Mouse (Mus musculus): ENCODE measurements around the gene Adra2b.

The Adra2b gene

GRCm38 (mm10) chr2:127338833-127339232 lies 24.2 kb upstream of the Adra2b start:
- DNase-seq (ENCODE audit: low spot score), result no peak

- DNase-seq (ENCODE audit: low spot score), result no peak
Measured at GRCm38 (mm10) chr2:127339262-127339661, 23.7 kb upstream of the Adra2b start.

DNA sequence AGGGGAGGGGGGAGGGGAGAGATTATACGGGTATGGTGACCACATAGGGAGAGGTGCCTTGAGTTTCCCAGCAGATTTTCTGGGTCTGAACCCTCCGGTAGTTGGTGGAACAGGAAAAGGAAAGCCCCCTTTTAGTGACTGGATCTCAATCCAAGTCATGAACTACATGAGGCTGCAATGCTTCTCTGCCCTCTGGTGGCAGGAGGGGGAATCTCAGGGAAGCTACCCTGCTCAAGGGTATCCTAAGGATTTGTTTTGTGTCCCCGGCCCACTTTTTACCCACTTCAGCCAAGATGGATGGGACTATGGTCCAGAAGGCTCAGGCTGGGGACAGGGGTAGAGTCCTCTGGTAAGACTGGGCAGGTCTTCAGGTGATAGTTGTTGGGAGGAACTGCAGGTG lies 21.8 kb upstream of the Adra2b start:
- DNase-seq (ENCODE audit: low spot score), result peak; percentile 43

GRCm38 (mm10) chr2:127346334-127346733 lies 16.7 kb upstream of the Adra2b start:
- DNase-seq (ENCODE audit: low spot score), result no peak

- DNase-seq (ENCODE audit: low spot score), result no peak
Measured at GRCm38 (mm10) chr2:127347147-127347985, 15.6 kb upstream of the Adra2b start.

GRCm38 (mm10) chr2:127353881-127354280 lies 9.1 kb upstream of the Adra2b start:
- no peak for DNase-seq (ENCODE audit: low spot score)

DNA sequence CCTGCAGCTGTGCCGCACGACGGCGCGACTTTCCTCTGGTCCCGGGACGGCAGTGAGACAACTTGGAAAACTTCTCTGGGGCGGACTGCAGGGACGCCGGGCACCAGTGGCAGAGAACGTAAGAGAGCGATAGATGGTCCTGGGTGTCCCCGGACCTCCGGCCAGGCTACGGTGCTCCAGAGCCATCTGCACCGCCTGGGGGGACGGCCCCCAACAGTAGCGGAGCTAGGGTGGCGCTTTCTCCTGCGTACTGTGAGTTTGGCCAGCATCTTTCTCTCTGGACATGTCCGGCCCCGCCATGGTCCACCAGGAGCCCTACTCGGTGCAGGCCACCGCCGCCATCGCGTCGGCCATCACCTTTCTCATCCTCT lies 259 bp downstream of the Adra2b start:
- no peak for DNase-seq (ENCODE audit: low spot score)

DNA sequence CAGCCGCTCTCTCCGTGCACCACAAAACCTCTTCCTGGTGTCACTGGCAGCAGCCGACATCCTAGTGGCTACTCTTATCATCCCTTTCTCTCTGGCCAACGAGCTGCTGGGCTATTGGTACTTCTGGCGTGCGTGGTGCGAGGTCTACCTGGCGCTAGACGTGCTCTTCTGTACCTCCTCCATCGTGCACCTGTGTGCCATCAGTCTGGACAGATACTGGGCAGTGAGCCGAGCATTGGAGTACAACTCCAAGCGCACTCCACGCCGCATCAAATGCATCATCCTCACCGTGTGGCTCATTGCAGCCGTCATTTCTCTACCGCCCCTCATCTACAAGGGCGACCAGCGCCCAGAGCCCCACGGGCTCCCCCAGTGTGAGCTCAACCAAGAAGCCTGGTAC lies 688 bp downstream of the Adra2b start:
- DNase-seq (ENCODE audit: low spot score), result no peak

- DNase-seq (ENCODE audit: low spot score), result no peak
Measured at GRCm38 (mm10) chr2:127364452-127364851, 1.4 kb downstream of the Adra2b start.

- no peak for DNase-seq (ENCODE audit: low spot score)
Measured at GRCm38 (mm10) chr2:127367126-127367820, 4.3 kb downstream of the Adra2b start.

DNA sequence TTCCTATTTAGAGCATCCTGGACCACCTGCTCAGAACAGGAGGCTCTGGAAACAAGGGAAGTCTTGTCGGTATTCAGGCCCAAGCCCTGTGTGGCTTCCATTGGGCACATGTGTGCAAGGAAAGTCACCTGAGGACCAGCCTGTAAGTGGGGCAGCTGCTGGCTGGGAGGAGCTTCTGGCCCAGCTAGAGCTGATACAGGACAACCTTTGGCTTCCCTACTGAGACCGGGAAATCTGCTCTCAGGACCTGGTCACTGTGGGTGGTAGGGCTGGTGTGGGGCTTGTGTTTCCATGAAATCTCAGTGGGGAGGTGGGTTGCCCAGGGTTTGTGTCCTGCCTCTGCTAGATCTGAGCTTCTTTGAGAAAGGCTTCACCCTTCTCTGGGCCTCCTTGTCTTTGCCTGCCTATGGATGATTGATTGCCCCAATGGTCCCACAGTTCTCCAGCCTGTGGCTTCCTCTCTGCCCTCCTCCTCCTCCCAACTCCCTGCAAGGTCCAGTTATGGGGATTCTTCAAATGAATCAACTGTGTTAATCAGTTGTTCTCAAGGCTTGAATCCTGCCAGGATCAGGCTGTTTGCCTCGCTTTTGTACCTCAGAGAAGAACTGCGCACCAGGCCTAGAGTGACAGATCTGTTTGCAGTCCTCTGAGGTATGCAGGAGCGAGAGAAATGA lies 6.8 kb downstream of the Adra2b start:
- DNase-seq (ENCODE audit: low spot score), result no peak

GRCm38 (mm10) chr2:127370561-127371483 lies 7.8 kb downstream of the Adra2b start:
- peak; percentile 83 for DNase-seq (ENCODE audit: low spot score)

GRCm38 (mm10) chr2:127371484-127371861 lies 8.5 kb downstream of the Adra2b start:
- DNase-seq (ENCODE audit: low spot score), result no peak

DNA sequence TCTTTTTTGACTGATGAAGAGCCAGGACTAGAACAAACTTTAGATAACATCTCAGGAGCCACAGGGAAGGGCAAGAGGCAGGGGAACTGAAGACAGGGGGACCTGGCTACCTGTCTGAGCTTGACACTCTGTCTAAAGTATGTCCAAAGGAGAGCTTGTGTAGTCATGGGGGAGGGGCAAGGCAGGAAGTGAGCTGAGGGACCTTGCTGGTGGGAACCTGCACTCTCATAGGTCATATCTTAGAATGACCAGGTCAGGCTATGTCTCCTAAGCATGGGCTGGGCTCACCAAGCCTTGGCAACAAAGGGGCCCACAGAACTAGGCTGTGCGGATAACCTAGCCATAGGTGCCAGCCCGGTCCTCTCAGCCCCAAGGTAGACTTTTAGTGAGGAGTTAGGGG lies 9.1 kb downstream of the Adra2b start:
- no peak for DNase-seq (ENCODE audit: low spot score)

GRCm38 (mm10) chr2:127374131-127374530 lies 11.1 kb downstream of the Adra2b start:
- DNase-seq (ENCODE audit: low spot score), result no peak

- no peak for DNase-seq (ENCODE audit: low spot score)
Measured at GRCm38 (mm10) chr2:127375087-127375486, 12.1 kb downstream of the Adra2b start.

DNA sequence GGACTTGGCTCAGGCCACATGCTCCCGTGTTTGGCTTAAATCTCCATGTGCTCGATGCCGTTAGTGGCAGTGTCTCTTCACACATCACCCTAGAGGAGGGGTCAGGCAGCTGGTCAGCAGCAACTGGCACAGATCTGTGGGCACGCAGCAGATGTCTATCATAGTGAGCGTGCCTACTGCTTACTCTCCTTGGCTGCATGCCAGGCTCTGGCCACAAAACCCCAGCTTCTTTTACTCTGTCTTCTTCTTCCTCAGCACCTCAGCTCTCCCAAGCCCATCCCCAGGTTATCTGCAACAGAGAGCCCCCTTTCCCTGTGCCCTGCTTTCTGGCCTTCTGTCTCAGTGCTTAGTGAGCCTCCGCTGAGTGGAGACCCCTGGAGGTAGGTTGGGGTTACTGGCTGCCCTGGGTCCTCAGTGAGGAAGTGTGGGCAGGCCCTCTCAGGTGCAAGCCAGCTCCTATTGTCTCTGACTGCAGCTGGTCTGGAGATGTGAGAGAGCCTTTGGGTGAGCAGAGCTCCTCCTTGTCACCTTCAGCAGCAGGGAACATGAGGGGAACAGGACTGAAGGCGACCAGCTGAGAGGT lies 12.8 kb downstream of the Adra2b start:
- DNase-seq (ENCODE audit: low spot score), result no peak

GRCm38 (mm10) chr2:127376423-127377051 lies 13.5 kb downstream of the Adra2b start:
- no peak for DNase-seq (ENCODE audit: low spot score)

- DNase-seq (ENCODE audit: low spot score), result no peak
Measured at GRCm38 (mm10) chr2:127377942-127378610, 15.1 kb downstream of the Adra2b start.

- DNase-seq (ENCODE audit: low spot score), result no peak
Measured at GRCm38 (mm10) chr2:127378611-127378990, 15.6 kb downstream of the Adra2b start.
